Mouse (Mus musculus) small intestine, adult 2 months (tissue): ENCODE results near the gene Ccpg1os.

Experiments
- CTCF ChIP-seq: fragments of 200-500 bp; IDR thresholded peaks from 2 replicates; pipeline ENCODE4 v1.5.1; 2012; ENCODE audit warnings: low read depth, mild to moderate bottlenecking, control low read depth, inconsistent platforms, low read length, moderate library complexity, mixed read lengths; ENCODE audit not compliant: insufficient replicate concordance, insufficient read length; ENCODE audit errors: extremely low read depth
- POLR2A ChIP-seq: fragments of 200-500 bp; IDR thresholded peaks from 2 replicates; pipeline ENCODE4 v1.6.1; 2012; ENCODE audit warnings: low read depth, mild to moderate bottlenecking, control low read depth, inconsistent platforms, low read length, moderate library complexity

DNA sequence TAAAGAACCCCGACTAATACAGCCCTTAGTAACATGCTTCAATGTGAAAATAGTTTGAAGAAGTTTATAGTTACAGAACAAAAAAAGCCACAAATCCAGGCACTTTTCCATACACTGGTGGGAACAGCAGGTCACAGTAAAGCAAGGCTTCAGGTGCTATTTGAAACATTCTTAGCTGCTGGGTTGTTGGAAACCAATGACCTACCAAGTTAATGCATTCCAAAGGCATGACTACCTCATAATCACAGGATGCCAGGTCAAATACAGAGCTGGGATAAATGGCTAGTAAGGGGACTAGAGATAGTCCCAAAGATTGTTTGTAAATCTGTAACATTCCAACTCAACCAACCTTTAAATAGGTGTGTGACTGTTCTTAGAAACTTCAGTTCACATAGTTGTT lies 9.9 kb downstream of the Ccpg1os start:
- TF ChIP-seq POLR2A, result no peak
- TF ChIP-seq CTCF, result no peak
